Mouse (Mus musculus): ENCODE data around the gene Klf3. TPM values are rescaled to one million over a fixed set of nuclear protein-coding genes. Genes with fewer than 3 reads are reported as not detected.
A peak's percentile ranks its signal among the peaks of the same experiment; 100 is the strongest.

Gene Klf3
- polyA plus RNA-seq, 1 experiment from 2014 or later: 66.9 TPM

- WGBS: 77% methylated on average over 11 of the region's 11 CpGs
- peak overlapping the region; percentile 65 for H3K4me2 ChIP-seq
- H3K4me1 ChIP-seq (replicated peaks): peaks cover 82% of the 10 kb centered on the region
- H3K9me3 ChIP-seq (replicated peaks): no peaks in the 10 kb centered on the region
- peaks cover 12% of the 10 kb centered on the region; the same call in 1 of the 2 replicates for H3K36me3 ChIP-seq
- no peak for ATAC-seq (ENCODE audit: insufficient number of reproducible peaks, low FRiP score)
- no peaks in the 10 kb centered on the region for H3K27me3 ChIP-seq (replicated peaks)
- H3K9ac ChIP-seq: no peak overlapping the region
- no peak overlapping the region for H3K4me3 ChIP-seq
- H3K27ac ChIP-seq (ENCODE audit: poor library complexity, severe bottlenecking): peak overlapping the region; percentile 88
Measured at GRCm38 (mm10) chr5:64809864-64810263, 6.7 kb downstream of the Klf3 start.

GRCm38 (mm10) chr5:64810860-64811499, 7.8 kb downstream of the Klf3 start:
- H3K4me1 ChIP-seq (replicated peaks): peaks cover 82% of the 10 kb centered on the region
- WGBS: 5% methylated on average over 9 of the region's 9 CpGs

GRCm38 (mm10) chr5:64811500-64812123, 8.4 kb downstream of the Klf3 start:
- Histone ChIP-seq H3K9me3 (replicated peaks) (no peaks in the 10 kb centered on the region), H3K36me3 (peaks cover 23% of the 10 kb centered on the region; the same call in 1 of the 2 replicates), H3K27me3 (replicated peaks) (no peaks in the 10 kb centered on the region), H3K4me3 (peak overlapping the region; percentile 29), H3K4me2 (peak overlapping the region; percentile 65), H3K4me1 (replicated peaks) (peaks cover 83% of the 10 kb centered on the region), H3K27ac (ENCODE audit: poor library complexity, severe bottlenecking) (peak overlapping the region; percentile 88), H3K9ac (peak overlapping the region; percentile 64)
- ATAC-seq (ENCODE audit: insufficient number of reproducible peaks, low FRiP score): peak; percentile 84
- 7% methylated on average over 13 of the region's 14 CpGs for WGBS

More at GRCm38 (mm10) chr5:64810860-64811499, 7.8 kb downstream of the Klf3 start:
- peak; percentile 46 for ATAC-seq (ENCODE audit: insufficient number of reproducible peaks, low FRiP score)
- Histone ChIP-seq H3K27me3 (replicated peaks) (no peaks in the 10 kb centered on the region), H3K9ac (peak overlapping the region; percentile 64), H3K9me3 (replicated peaks) (no peaks in the 10 kb centered on the region), H3K4me2 (peak overlapping the region; percentile 65), H3K27ac (ENCODE audit: poor library complexity, severe bottlenecking) (peak overlapping the region; percentile 88), H3K4me3 (peak overlapping the region; percentile 29), H3K36me3 (peaks cover 19% of the 10 kb centered on the region; the same call in 1 of the 2 replicates)

- no peaks in the 10 kb centered on the region for H3K27me3 ChIP-seq (replicated peaks)
- peak overlapping the region; percentile 65 for H3K4me2 ChIP-seq
- H3K4me1 ChIP-seq (replicated peaks): peaks cover 90% of the 10 kb centered on the region
- ATAC-seq (ENCODE audit: insufficient number of reproducible peaks, low FRiP score): peak; percentile 73
- peak overlapping the region; percentile 64 for H3K9ac ChIP-seq
- WGBS: 19% methylated on average over 22 of the region's 22 CpGs
- H3K4me3 ChIP-seq: peak overlapping the region; percentile 29
- H3K27ac ChIP-seq (ENCODE audit: poor library complexity, severe bottlenecking): peak overlapping the region; percentile 88
- no peaks in the 10 kb centered on the region for H3K9me3 ChIP-seq (replicated peaks)
- H3K36me3 ChIP-seq: peaks cover 30% of the 10 kb centered on the region
Measured at GRCm38 (mm10) chr5:64812124-64812982, 9.2 kb downstream of the Klf3 start.

GRCm38 (mm10) chr5:64812983-64813304, 9.8 kb downstream of the Klf3 start:
- no peak for ATAC-seq (ENCODE audit: insufficient number of reproducible peaks, low FRiP score)
- Histone ChIP-seq H3K27ac (ENCODE audit: poor library complexity, severe bottlenecking) (peak overlapping the region; percentile 88), H3K27me3 (replicated peaks) (no peaks in the 10 kb centered on the region), H3K36me3 (peaks cover 34% of the 10 kb centered on the region), H3K4me2 (peak overlapping the region; percentile 65), H3K4me1 (replicated peaks) (peaks cover 86% of the 10 kb centered on the region), H3K9ac (peak overlapping the region; percentile 64), H3K4me3 (peak overlapping the region; percentile 29), H3K9me3 (replicated peaks) (no peaks in the 10 kb centered on the region)
- WGBS: 31% methylated on average over 4 of the region's 4 CpGs

- H3K36me3 ChIP-seq: peaks cover 38% of the 10 kb centered on the region
- no peak for ATAC-seq (ENCODE audit: insufficient number of reproducible peaks, low FRiP score)
- no peak overlapping the region for H3K27ac ChIP-seq (ENCODE audit: poor library complexity, severe bottlenecking)
- no peak overlapping the region for H3K9ac ChIP-seq
- peaks cover 82% of the 10 kb centered on the region for H3K4me1 ChIP-seq (replicated peaks)
- peak overlapping the region; percentile 30 for H3K4me2 ChIP-seq
- no peaks in the 10 kb centered on the region for H3K9me3 ChIP-seq (replicated peaks)
- 9% methylated on average over 9 of the region's 9 CpGs for WGBS
- H3K4me3 ChIP-seq: no peak overlapping the region
- no peaks in the 10 kb centered on the region for H3K27me3 ChIP-seq (replicated peaks)
Measured at GRCm38 (mm10) chr5:64813361-64813760, 10.2 kb downstream of the Klf3 start.

- no peak for ATAC-seq (ENCODE audit: insufficient number of reproducible peaks, low FRiP score)
- H3K27ac ChIP-seq (ENCODE audit: poor library complexity, severe bottlenecking): no peak overlapping the region
- no peak overlapping the region for H3K9ac ChIP-seq
- H3K4me1 ChIP-seq (replicated peaks): peaks cover 73% of the 10 kb centered on the region
- H3K9me3 ChIP-seq (replicated peaks): no peaks in the 10 kb centered on the region
- H3K27me3 ChIP-seq (replicated peaks): no peaks in the 10 kb centered on the region
- 81% methylated on average over 7 of the region's 7 CpGs for WGBS
- no peak overlapping the region for H3K4me2 ChIP-seq
- H3K4me3 ChIP-seq: no peak overlapping the region
- peaks cover 39% of the 10 kb centered on the region for H3K36me3 ChIP-seq
Measured at GRCm38 (mm10) chr5:64814416-64814815, 11.2 kb downstream of the Klf3 start.

- Histone ChIP-seq H3K4me2 (no peak overlapping the region), H3K4me3 (no peak overlapping the region), H3K36me3 (peaks cover 47% of the 10 kb centered on the region), H3K9ac (no peak overlapping the region; the same call in 1 of the 2 replicates), H3K27me3 (replicated peaks) (no peaks in the 10 kb centered on the region), H3K9me3 (replicated peaks) (no peaks in the 10 kb centered on the region), H3K27ac (ENCODE audit: poor library complexity, severe bottlenecking) (no peak overlapping the region), H3K4me1 (replicated peaks) (peaks cover 62% of the 10 kb centered on the region)
- WGBS: 81% methylated on average over 8 of the region's 8 CpGs
- no peak for ATAC-seq (ENCODE audit: insufficient number of reproducible peaks, low FRiP score)
Measured at GRCm38 (mm10) chr5:64815631-64816030, 12.4 kb downstream of the Klf3 start.

GRCm38 (mm10) chr5:64816290-64816973, 13.2 kb downstream of the Klf3 start:
- H3K27me3 ChIP-seq (replicated peaks): no peaks in the 10 kb centered on the region
- H3K9ac ChIP-seq: no peak overlapping the region
- no peak overlapping the region for H3K4me2 ChIP-seq
- ATAC-seq (ENCODE audit: insufficient number of reproducible peaks, low FRiP score): no peak
- H3K36me3 ChIP-seq: peaks cover 54% of the 10 kb centered on the region
- no peak overlapping the region for H3K4me3 ChIP-seq
- H3K4me1 ChIP-seq (replicated peaks): peaks cover 54% of the 10 kb centered on the region
- no peaks in the 10 kb centered on the region for H3K9me3 ChIP-seq (replicated peaks)
- 56% methylated on average over 15 of the region's 15 CpGs for WGBS
- H3K27ac ChIP-seq (ENCODE audit: poor library complexity, severe bottlenecking): no peak overlapping the region

- WGBS: 52% methylated on average over 8 of the region's 8 CpGs
- peaks cover 49% of the 10 kb centered on the region for H3K4me1 ChIP-seq (replicated peaks)
- no peaks in the 10 kb centered on the region for H3K9me3 ChIP-seq (replicated peaks)
- H3K4me3 ChIP-seq: no peak overlapping the region
- H3K36me3 ChIP-seq: peaks cover 59% of the 10 kb centered on the region
- H3K4me2 ChIP-seq: no peak overlapping the region
- no peak overlapping the region for H3K9ac ChIP-seq
- H3K27me3 ChIP-seq (replicated peaks): no peaks in the 10 kb centered on the region
- ATAC-seq (ENCODE audit: insufficient number of reproducible peaks, low FRiP score): no peak
- no peak overlapping the region for H3K27ac ChIP-seq (ENCODE audit: poor library complexity, severe bottlenecking)
Measured at GRCm38 (mm10) chr5:64816974-64817296, 13.7 kb downstream of the Klf3 start.

- Histone ChIP-seq H3K27ac (ENCODE audit: poor library complexity, severe bottlenecking) (no peak overlapping the region), H3K27me3 (replicated peaks) (no peaks in the 10 kb centered on the region), H3K4me2 (no peak overlapping the region), H3K36me3 (peaks cover 84% of the 10 kb centered on the region), H3K9ac (no peak overlapping the region), H3K4me3 (no peak overlapping the region), H3K9me3 (replicated peaks) (no peaks in the 10 kb centered on the region), H3K4me1 (replicated peaks) (peaks cover 31% of the 10 kb centered on the region)
- 85% methylated on average over 6 of the region's 6 CpGs for WGBS
- no peak for ATAC-seq (ENCODE audit: insufficient number of reproducible peaks, low FRiP score)
Measured at GRCm38 (mm10) chr5:64819390-64819789, 16.2 kb downstream of the Klf3 start.
